Mouse (Mus musculus) hematopoietic multipotent progenitor cell, adult 10-12 weeks (in vitro differentiated cells): Measurements from ENCODE around the gene Mrps35. TPM values are rescaled to one million over a fixed set of nuclear protein-coding genes. Genes with fewer than 3 reads are reported as not detected.

Experiments
- polyA plus RNA-seq: library from polyadenylated mRNA; stranded (reverse); fragments of >175 nt; gene quantifications from 2 replicates; pipeline ENCODE4 v1.2.3, GENCODE M21; 2012; ENCODE audit warnings: low replicate concordance

Mrps35 gene
- polyA plus RNA-seq = 6.9 and 15.7 TPM in 2 replicates

DNA sequence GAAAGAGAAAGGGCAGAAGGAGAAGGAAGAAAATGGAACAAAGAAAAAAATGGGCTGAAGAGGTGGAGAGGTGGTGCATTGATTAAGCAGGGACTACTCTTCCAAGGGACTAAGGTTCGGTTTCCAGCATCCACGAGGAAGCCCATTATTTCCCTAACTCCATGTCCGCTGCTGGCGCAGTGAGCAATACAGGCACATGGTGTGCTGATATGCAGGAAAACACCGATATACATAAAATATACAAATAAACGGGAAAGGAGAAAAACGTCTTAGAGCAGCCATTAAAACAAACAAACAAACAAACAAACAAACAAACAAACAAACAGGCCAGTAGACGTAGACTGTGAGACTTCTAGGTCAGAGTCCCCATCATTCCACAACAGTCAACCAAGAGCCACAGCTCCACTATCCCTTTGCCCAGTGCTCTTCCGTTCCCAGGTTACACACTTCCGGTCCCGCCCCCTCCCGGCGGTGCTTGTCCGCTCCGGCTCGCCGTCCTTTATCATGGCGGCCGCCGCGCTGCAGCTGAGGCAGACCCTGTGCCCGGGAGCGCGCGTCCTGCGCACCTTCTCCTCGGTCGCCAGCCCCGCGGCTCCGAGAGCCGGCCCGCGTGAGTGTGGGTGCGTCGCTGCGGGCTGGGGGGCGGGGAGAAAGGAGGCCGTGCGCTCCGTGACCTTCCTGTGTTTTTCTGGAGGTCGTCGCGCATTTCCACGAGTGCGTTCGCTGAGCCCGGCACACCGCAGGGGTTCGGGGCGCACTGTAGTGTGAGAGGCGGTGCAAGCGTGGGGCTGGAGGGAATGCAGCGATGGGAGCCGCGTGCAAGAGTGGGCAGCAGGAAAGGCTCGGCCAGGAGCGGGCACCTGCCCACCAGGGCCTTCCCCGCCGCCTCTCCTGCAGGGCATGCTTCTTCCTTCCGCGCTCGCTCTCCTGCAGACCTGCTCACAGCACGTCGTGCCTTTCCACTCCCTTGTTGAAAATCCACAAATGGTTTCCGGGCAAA lies at the start of gene Mrps35:
Gene Mrps35 (plus strand): TSS at position 474 of the 1,000 bp plus-strand sequence.

DNA sequence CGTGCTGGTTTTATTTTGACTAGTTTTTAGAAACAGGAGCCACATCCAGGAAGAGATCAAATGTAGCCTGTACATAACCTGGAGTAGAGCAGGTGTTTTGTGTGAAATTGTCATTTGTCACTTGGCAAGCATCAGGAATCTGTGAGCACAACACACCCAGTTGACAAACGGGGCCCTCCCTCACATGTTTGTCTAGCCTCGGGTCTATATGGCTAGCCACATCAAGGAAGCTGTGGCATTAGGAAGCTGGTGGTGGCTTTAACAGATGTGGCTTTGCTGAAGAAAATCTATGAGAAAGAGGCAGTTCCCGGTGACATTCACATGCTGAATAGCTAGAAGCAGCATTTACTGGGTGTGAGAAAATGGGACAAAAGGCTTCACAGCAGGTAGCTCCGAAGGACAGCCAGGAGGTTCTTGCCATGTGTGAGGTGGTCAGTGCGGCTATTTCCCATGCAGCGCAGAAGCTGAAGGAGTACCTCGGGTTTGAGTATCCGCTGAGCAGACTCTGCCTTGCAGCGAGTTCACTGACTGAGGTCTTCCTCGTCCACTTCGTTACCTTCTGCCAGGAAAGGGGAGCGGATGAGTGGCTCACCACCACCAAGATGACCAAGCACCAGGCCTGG lies 10.2 kb upstream of the Mrps35 start, which contains the start of gene Rep15:
Gene Rep15 (plus strand): TSS at position 282 of the 623 bp plus-strand sequence.

DNA sequence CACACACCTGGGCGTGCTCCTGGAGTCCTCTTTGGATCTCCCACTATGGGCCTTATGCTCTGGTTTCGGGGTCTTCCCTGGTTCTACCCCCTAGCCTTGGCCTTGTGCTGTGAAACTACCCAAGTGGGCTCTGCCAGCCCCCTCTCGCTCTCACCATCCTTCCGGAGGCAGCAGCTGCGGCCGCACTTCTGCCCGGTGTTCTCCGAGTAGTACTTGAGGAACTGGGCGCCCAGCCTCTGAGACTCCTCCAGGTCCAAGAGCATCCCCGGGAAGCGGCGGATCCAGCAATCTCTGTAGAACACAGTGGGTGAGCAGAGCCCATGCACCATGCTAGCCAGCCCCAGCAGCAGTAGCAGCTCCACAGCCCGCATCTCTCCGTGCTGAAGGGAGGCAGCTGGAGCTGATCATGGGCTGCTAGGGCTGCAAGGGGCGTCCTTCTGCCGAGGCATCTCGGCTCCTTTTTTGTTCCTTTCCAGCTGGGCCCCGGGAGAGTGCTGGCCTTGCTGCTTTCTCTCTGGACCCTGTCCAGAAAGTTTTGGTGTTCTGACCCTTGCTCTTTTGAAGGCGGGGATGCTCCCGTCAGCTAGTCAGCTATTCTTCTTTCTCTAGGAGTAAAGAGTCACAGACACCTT lies 44.1 kb downstream of the Mrps35 start, which contains the start of gene Mansc4:
Gene Mansc4 (minus strand): TSS at position 439 of the 632 bp plus-strand sequence.

DNA sequence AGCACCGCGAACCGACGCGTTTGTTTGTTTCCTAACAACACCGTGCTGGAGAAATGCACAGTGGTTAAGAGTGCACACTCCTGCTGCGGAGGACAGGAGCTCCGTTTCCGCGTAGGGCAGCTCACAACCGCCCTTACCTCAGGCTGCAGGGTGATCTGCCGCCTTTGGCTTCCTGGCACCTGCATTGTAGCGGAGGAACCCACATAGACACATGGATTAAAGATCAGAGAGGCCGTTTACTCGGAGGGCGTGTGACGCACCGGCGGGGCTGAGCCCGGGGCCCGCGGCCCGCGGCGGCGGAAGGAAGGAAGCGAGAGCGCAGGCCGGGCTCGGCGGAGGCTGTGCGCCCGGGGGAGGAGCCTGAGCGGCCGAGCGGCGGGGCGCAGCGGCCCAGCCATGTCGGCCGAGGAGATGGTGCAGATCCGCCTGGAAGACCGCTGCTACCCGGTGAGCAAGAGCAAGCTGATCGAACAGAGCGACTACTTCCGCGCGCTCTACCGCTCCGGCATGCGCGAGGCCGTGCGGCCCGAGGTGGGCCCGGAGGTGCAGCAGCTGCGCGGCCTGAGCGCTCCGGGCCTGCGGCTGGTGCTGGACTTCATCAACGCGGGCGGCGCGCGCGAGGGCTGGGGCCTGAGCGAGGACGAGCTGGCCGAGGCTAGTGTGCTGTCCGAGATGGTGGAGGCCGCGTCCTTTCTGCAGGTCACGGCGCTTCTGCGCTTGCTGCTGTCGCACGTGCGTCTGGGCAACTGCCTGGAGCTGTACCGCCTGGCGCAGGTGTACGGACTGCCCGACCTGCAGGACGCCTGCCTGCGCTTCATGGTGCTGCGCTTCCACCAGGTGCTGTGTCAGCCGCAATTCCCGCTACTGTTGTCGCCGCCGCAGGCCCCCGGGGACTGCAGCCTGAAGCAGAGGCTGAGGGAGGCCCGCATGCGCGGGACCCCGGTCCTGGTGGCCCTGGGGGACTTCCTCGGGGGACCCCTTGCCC lies 48.9 kb downstream of the Mrps35 start, which contains the start of gene Klhl42:
Gene Klhl42 (plus strand): TSS at position 244 of the 985 bp plus-strand sequence.

Other genes starting within 250 kb of the Mrps35 start
- 0.55 and 0.65 TPM in 2 replicates for gene Arntl2, start 246.7 kb upstream of the Mrps35 start, polyA plus RNA-seq
- not detected in 2 replicates for gene Smco2, start 192.7 kb upstream of the Mrps35 start, polyA plus RNA-seq
- 1.8 and 2.3 TPM in 2 replicates for gene Ppfibp1, start 154.3 kb upstream of the Mrps35 start, polyA plus RNA-seq
- not detected in 2 replicates for gene 1700034J05Rik, start 88.3 kb upstream of the Mrps35 start, polyA plus RNA-seq
- 0.11 TPM in 1 of 2 replicates, not detected in the other for gene Rep15, start 10.2 kb upstream of the Mrps35 start, polyA plus RNA-seq
- gene Mansc4, start 44.3 kb downstream of the Mrps35 start, polyA plus RNA-seq = 0.16 and 0.56 TPM in 2 replicates
- gene Klhl42, start 48.6 kb downstream of the Mrps35 start, polyA plus RNA-seq = 9.5 and 15.3 TPM in 2 replicates
- gene Pthlh, start 221.4 kb downstream of the Mrps35 start, polyA plus RNA-seq = 0.09 TPM in 1 of 2 replicates, not detected in the other